Mouse (Mus musculus) liver, embryonic 14.5 days (tissue): ENCODE measurements around the gene Cdc20b.

Experiments used
- CTCF ChIP-seq: IDR thresholded peaks from 2 replicates; pipeline ENCODE4 v1.5.1; 2016; ENCODE audit warnings: antibody characterized with exemption, low read depth, control low read depth
- EP300 ChIP-seq: IDR thresholded peaks from 2 replicates; pipeline ENCODE4 v1.6.1; 2016; ENCODE audit warnings: antibody characterized with exemption, low read depth

DNA sequence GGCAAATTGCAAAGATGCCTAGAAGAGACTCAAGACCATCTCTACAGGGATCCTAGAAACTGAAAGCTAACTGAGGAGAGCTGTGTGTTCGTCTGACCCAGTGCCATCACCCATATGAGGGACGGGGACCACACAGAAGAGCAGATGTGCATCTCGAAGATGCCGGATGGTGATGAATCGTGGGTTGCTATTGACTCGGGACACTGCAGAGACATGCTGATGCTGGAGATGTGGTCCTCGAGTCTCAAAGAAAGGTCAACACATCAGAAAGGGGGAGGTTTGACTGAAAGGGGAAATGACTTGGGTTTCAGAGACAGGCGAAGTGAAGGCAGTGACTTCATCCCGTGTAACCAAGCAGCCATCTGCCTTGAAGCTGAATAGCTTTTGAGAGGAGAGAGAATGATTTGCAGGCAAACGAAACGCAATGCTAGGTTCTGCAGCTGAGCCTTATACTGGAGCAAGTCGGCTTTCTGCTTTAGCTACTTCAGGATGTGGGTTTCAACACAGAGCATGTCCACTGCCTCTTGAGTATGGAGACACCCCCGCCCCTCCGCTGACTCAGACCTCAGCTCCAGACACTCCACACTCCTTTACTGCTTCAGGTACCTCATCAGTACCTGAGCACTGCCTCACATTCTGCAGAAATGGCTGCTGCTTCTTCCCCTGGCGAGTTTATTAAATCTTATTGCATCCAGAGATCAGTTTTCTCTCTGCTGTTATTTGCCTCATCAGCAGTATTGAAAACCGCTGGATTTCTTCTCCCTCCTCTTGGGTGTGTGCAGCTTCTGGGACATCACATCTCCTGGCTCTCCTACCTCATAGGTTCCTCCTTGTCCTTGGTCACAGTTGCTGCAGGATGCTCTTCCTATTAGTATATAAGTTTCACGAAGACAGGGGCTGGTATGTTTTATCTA is 85.7 kb downstream of the Cdc20b start:
- TF ChIP-seq CTCF (no peak), EP300 (no peak)
